Mouse (Mus musculus) MEL-GATA-1-ER (cell line): Measurements from ENCODE around the gene Tdp2.

Experiments used
- DNase-seq: peaks from one replicate; pipeline ENCODE4 v3.0.0-alpha.2; 2012; ENCODE audit warnings: low read depth; ENCODE audit errors: extremely low read depth

Tdp2 gene

DNA sequence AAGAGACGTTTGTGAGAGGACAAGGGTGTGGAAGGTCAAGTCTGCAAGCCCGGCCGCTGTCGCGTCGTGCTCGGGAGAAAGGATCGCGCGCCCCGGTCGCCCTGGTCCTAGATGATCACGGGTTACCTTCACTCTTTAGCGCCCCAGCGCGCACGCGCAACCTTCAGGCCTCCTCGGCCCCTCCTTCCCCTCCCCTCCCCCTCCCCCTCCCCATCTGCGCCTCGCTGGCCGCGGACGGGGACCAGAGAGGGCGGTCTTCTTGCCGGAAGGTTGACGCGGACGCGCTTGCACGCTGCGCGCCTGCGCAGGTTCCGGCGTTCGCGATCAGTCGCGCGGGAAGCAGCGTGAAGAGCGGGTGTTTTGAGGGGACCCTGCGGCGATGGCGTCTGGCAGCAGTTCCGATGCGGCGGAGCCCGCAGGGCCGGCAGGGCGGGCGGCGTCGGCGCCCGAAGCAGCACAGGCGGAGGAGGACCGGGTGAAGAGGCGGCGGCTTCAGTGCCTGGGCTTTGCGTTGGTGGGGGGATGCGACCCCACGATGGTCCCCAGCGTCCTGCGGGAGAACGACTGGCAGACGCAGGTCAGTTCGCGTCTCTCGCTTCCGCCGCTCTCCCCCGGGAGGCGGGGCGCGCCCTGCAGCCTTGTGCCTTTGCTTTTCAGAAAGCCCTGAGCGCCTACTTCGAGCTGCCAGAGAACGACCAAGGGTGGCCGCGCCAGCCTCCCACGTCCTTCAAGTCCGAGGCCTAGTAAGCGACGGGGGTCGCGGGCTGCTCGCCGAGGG is at the start of gene Tdp2, which contains the start of gene Acot13:
Tdp2 (plus strand) TSS at position 327 of the 778 bp plus-strand sequence.
Acot13 (minus strand) TSS at position 188 of the 778 bp plus-strand sequence.
- DNase-seq = peak; percentile 89

GRCm38 (mm10) chr13:24781916-24782315 is 49.6 kb upstream of the Tdp2 start:
- DNase-seq = no peak

GRCm38 (mm10) chr13:24786014-24786490 is 45.4 kb upstream of the Tdp2 start:
- DNase-seq = no peak

GRCm38 (mm10) chr13:24787477-24787876 is 44.0 kb upstream of the Tdp2 start:
- DNase-seq = no peak

GRCm38 (mm10) chr13:24791349-24791748 is 40.1 kb upstream of the Tdp2 start:
- peak; percentile 37 for DNase-seq

GRCm38 (mm10) chr13:24792411-24793045 is 39.0 kb upstream of the Tdp2 start:
- no peak for DNase-seq

GRCm38 (mm10) chr13:24798686-24799085 is 32.8 kb upstream of the Tdp2 start:
- no peak for DNase-seq

GRCm38 (mm10) chr13:24799378-24799777 is 32.1 kb upstream of the Tdp2 start:
- no peak for DNase-seq

GRCm38 (mm10) chr13:24799925-24800673 is 31.4 kb upstream of the Tdp2 start:
- DNase-seq = peak; percentile 29

GRCm38 (mm10) chr13:24800674-24801307 is 30.7 kb upstream of the Tdp2 start:
- peak; percentile 84 for DNase-seq

- no peak for DNase-seq
Measured at GRCm38 (mm10) chr13:24801308-24801921, 30.1 kb upstream of the Tdp2 start, which contains the start of gene BC005537. BC005537 (plus strand) TSS chr13:24801657.

DNA sequence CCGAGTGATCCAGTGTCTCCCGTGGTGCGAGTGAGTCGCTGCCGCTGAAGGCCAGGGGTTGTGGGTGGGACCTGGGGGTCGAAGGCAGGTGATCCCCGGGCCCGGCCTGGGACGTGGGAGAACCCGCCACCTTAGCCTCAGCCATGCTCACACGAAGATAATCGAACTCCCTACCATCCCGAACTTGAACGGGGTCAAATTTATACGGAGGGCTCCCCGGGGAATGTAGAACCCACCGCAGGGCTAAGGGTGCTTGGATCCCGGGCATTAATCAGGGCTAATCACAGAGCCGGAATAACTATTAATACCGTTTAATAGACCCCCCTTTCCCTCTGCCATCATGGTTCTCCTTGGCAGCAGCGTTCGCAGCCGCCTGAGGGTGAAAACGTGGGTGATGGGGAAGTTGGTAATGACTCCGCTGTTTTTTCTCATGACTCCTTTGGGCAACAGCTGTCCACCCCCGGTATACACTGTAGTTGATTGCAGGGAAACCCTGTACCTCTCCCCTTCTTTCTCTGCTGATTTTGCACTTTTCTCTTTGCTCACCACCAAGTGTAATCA is 29.3 kb upstream of the Tdp2 start:
- peak; percentile 71 for DNase-seq

- DNase-seq = no peak
Measured at GRCm38 (mm10) chr13:24803196-24803595, 28.3 kb upstream of the Tdp2 start.

- DNase-seq = no peak
Measured at GRCm38 (mm10) chr13:24806079-24806478, 25.4 kb upstream of the Tdp2 start.

GRCm38 (mm10) chr13:24812521-24812920 is 19.0 kb upstream of the Tdp2 start:
- DNase-seq = no peak

DNA sequence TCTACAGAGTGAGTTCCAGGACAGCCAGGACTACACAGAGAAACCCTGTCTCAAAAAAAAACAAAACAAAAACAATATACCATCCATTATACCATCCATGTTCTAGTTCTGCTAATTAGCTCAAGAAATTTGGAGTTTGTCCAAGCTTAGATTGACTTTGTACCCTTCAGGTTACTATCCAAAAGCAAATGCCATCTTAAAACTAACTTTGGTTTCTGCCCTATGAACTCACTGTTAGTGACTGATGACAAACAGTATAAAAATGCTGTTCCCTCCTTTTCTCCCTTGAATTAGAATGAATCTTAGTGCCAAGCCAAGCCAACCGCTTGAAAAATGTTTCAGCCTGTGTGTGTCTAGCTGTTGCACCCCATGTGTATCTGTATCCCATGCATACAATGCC is 16.9 kb upstream of the Tdp2 start:
- DNase-seq = no peak

DNA sequence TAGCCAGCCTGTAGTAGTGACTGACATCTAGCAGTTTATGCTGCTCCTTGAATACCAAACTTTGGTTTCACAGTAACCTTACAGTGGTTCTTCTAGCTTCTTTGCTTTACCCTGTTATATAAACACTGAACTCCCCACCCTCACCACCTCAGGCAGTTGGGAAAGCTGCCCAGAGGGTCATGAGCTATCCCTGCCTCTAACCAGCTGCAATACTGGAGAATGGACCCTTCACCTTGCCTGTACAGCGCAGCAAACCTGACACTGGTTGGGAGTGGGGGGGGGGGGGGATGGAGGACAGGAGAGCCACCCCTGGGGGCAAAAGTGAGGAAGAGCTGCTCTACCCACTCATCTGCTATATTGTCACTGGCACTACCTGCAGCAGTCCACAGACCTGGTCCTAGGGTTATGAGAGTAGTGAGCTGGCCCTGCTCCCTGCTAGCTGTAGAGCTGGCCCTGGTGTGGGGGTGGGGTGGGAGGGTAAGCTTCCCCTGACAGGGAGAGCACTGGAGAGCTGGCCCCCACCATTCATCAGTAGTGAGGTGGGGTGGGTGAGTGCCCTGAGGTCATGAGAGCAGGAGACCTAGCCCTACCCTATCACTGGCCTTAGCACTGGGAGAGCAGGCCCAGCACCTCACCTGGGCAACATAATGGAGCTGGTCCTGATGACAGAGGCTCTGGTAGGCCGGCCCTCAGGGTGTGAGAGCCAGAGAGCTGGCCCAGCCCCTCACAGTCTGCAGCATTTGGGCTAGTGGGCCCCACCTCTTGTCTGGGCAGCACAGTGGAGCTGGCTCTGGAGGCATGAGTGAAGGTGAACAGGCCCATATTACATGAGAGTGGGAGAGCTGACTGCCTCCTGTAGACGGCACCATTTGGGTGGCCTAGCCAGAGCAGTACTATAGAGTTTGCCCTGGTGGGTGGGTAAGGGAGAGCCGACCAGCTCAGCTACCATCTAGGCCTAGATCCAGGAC is 15.1 kb upstream of the Tdp2 start:
- no peak for DNase-seq

DNA sequence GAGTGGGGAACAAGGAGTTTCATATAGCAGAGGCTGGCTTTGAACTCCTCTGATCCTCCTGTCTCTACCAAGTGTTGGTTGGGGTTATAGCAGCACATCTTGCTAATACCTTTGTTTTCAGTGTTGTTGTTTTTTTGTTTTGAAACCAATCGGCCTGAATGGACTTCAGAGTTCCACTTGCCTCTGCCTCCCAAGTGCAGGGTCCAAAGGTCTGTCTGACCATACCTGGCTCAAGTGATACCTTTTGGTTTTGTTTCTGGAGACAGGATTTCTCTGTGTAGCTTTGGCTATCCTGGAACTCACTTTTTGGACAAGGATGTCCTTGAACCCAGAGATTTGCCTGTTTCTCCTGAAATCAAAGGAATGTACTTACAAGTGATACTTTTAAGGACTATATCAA is 11.5 kb upstream of the Tdp2 start:
- no peak for DNase-seq

- DNase-seq = no peak
Measured at GRCm38 (mm10) chr13:24822663-24823343, 8.7 kb upstream of the Tdp2 start.
